Mouse (Mus musculus) right cerebral cortex, adult 18-20 months (tissue): ENCODE measurements around the gene Ebf1.
A peak's percentile ranks its signal among the peaks of the same experiment; 100 is the strongest.

Experiments used
- DNase-seq: peaks from one replicate; pipeline ENCODE4 v3.0.0; 2022; ENCODE audit warnings: mixed read lengths

The Ebf1 gene

GRCm38 (mm10) chr11:44976254-44976802, 359.2 kb downstream of the Ebf1 start:
- no peak for DNase-seq

GRCm38 (mm10) chr11:44977921-44978397, 360.8 kb downstream of the Ebf1 start:
- DNase-seq, result peak; percentile 17

- DNase-seq, result no peak
These were observed 362.3 kb downstream of the Ebf1 start for GRCm38 (mm10) chr11:44979391-44979790.

GRCm38 (mm10) chr11:44982225-44982624, 365.1 kb downstream of the Ebf1 start:
- DNase-seq, result no peak

GRCm38 (mm10) chr11:44983961-44984360, 366.8 kb downstream of the Ebf1 start:
- no peak for DNase-seq

- no peak for DNase-seq
These were observed 367.3 kb downstream of the Ebf1 start for GRCm38 (mm10) chr11:44984381-44984780.

- DNase-seq, result no peak
These were observed 370.7 kb downstream of the Ebf1 start for GRCm38 (mm10) chr11:44987796-44988195.

GRCm38 (mm10) chr11:45002681-45003286, 385.7 kb downstream of the Ebf1 start:
- DNase-seq, result no peak

- no peak for DNase-seq
These were observed 386.8 kb downstream of the Ebf1 start for GRCm38 (mm10) chr11:45003716-45004437.

- DNase-seq, result no peak
These were observed 390.2 kb downstream of the Ebf1 start for GRCm38 (mm10) chr11:45007311-45007710.

- DNase-seq, result peak; percentile 39
These were observed 391.0 kb downstream of the Ebf1 start for GRCm38 (mm10) chr11:45008078-45008477.

- DNase-seq, result no peak
These were observed 391.6 kb downstream of the Ebf1 start for GRCm38 (mm10) chr11:45008760-45009159.

- no peak for DNase-seq
These were observed 395.0 kb downstream of the Ebf1 start for GRCm38 (mm10) chr11:45012081-45012480.

GRCm38 (mm10) chr11:45017493-45017892, 400.4 kb downstream of the Ebf1 start:
- DNase-seq, result no peak

- DNase-seq, result no peak
These were observed 408.9 kb downstream of the Ebf1 start for GRCm38 (mm10) chr11:45026012-45026411.

- no peak for DNase-seq
These were observed 409.6 kb downstream of the Ebf1 start for GRCm38 (mm10) chr11:45026674-45027073.

GRCm38 (mm10) chr11:45027076-45027475, 410.0 kb downstream of the Ebf1 start:
- no peak for DNase-seq

GRCm38 (mm10) chr11:45055744-45056610, 438.9 kb downstream of the Ebf1 start:
- no peak for DNase-seq
